Mouse (Mus musculus) embryo, embryonic 9.5 days (tissue): ENCODE measurements at regions not wholly inside any gene's neighbourhood (a gene's known extent, or its start where the extent isn't known, plus 50 kb on each side); places are given as distances from the start of the nearest gene placed in this dataset.

Experiments used
- DNase-seq: peaks from one replicate; pipeline ENCODE4 v3.0.0-alpha.2; 2017; ENCODE audit errors: extremely low spot score

DNA sequence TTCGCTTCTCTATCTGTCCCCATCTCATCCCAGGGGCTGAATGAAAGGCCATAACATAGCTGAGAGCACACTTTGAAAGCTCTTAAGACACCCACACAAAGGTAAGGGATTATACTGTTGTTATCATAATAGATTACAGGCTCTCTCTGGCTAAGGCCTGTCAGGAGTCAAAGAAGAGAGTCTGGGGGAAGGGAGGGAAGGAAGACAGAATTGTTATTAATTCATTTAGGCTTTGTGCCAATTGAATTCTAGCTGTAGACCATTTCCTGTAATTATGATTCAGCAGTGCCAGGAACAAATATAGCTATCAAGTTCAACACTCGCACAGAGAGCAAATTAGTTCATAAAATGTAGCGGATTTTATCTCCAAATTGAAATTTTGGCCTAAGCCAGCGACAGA lies 369.3 kb upstream of the Gm10306 start:
- DNase-seq = no peak

DNA sequence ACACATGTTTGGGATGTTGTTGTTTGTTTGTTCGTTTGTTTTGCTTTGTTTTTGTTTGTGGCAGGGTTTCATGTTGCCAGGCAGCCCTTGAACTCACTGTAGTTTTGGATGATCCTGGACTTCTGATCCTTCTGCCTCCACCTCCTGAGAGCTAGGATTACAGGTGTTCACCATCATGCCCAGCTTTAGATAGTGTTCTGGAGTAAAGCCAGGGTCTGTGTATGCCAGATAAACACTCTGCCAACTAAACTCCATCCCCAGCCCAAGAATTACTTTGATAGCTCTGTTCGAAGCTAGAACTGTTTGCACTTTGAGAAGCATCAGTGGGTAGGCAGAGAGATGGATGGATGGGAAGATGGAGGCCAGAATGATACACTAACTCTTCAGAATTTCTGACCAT lies 368.0 kb upstream of the Gm10306 start:
- DNase-seq = no peak

DNA sequence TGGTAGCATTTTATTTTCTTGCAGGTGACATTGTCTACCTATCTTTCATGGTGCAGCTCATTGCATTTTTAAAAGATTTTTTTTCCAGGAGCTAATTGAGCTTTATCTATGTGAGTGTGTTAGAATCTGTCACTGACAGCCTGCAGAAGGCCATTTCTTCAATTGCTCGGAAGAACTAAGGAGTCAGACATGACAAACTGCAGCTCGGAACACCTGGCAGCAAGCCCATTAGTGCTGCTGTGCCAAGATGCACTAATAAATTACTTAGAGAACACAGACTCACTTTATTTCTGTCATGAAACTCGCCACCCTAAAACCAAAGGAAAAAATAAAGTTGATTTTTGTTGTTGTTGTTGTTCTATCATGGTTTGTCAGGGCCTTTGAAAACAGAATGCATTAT lies 367.5 kb upstream of the Gm10306 start:
- no peak for DNase-seq

DNA sequence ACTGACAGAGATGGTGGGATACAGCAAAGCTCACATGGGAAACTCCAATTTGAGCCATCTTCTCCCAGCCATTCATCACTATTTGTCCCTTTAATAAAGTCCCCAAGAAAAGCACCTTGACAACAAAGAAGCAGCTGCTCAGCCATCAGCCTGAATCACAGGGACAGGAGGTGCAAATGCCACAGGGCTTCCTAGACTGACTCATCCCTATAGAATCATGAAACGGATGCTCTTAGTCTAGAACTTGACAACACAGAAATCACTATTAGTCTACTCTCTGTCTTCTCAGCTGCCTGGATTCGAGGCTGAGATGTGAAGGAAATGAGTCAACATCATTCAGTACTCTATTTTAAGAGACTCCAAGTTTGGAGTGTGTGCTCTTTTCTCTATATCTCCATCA lies 365.4 kb upstream of the Gm10306 start:
- no peak for DNase-seq

GRCm38 (mm10) chr4:94216265-94216664 lies 340.1 kb upstream of the Gm10306 start:
- no peak for DNase-seq

DNA sequence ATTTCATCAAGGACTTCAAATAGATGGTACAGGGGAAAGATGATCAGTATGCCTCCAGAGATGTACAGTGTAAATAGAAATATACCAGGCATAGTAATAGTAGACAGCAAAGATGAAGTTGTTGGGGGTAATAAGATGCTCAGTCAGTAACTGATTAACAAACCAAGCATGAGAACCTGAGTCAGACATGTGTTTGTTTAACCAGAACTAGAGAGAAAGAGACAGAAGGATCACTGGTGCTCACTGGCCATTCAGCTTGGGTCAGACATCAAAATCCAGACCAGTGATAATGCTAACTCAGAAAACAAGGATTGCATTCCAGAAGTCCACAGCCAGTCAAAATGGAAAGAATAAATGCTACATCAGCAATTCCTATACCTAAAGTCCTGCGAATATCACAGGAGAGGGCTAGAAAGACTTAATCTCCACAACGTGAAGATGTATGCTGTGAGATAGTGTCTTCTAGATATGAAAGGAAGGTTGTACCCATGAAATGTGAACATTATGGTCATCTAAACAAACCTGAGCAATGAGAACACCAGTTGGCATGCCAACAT lies 320.6 kb upstream of the Gm10306 start:
- no peak for DNase-seq

DNA sequence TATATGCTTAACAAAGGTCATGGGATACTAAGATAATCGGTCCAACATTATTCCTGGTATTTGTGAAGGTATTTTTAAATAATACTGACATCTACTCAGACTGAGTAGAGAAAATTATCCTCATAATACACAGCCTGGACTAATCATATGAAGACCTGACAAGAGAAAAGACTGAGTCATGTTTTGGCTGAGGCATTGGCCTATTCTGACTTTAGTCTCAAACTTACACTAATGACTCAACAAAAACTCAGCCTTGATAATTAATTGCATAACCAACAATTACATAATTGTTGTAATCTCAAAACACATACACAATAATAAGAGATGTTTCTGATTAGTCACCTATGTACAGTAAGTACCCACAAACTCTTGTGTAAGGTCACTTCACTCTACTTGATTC lies 300.3 kb upstream of the Gm10306 start:
- DNase-seq = no peak

DNA sequence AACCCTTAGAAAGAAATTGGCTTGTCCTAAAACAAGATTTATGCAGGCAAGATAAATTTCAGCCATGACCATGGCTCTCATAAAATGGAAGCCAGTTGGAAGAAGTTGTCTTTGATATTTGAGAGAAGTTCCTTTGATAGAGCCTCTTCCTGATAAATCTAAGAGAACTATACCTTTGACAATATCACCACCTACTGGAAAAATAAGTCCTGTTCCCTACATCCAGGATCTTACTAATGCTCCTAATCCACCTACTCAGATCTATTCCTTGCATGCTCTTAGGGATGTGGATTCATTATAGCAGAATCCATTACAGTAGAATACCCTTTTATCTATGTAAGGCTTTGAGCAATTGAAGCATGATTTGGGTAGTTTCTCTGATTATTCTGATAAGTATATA lies 295.2 kb upstream of the Gm10306 start:
- DNase-seq = no peak

DNA sequence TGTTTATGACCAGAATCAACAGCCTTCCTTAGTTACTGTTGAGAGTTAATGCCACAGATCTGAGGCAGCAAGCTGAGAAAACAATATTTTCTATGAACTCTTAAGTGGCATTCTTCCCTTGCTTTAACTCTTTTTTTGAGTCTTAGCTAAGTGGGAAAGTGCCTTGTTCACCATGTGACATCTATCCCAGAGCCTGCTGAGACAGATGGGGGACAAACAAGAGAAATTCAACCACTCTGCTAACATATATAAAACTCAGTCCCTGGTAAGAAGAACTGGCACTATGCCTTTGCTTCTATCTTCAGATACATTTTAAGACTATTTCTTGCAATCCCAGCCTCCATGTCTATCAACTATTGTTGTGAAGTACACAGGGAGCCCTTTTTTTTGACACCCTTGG lies 274.6 kb upstream of the Gm10306 start:
- DNase-seq = no peak

GRCm38 (mm10) chr4:94292150-94292549 lies 264.2 kb upstream of the Gm10306 start:
- DNase-seq = no peak

DNA sequence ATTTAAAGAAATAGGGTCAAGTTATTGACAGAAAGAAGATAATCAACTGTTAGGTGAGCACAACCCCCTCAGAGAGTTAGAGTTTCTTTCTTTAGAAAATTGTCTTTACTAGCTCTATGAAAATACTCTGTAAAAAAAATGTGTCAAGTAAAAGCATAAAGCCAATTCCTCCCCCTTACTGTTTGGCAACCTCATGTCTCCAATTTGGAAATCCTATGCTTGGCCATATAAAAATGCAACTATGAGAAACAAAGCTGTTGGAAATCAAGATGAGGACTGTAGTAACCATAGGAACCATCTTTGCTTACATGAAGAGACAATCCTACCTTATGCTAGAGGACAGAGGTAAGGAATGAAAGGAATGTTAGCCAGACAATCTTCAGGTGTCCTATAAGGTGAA lies 239.0 kb upstream of the Gm10306 start:
- no peak for DNase-seq

DNA sequence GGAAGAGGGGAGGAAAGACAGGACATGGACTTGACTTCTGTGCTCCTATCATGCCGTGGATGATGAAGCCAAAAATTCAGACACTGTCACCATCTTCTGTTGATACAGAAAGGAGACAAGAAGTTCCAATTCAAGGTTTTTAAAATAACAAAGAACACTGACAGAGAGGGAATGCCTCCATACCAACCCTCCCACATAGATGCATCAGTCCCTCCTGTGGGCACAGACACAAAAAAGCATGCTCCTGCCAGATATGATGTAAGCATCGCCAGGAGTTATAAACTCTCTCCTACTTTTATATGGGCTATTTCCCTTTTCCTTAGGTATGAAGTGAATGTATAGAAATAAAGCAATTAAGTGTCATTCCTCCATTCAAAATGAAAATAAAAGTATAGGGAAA lies 229.6 kb upstream of the Gm10306 start:
- no peak for DNase-seq

GRCm38 (mm10) chr4:94343331-94343730 lies 213.0 kb upstream of the Gm10306 start:
- DNase-seq = no peak

- DNase-seq = no peak
These were observed 207.1 kb upstream of the Gm10306 start for GRCm38 (mm10) chr4:94349273-94349672.

DNA sequence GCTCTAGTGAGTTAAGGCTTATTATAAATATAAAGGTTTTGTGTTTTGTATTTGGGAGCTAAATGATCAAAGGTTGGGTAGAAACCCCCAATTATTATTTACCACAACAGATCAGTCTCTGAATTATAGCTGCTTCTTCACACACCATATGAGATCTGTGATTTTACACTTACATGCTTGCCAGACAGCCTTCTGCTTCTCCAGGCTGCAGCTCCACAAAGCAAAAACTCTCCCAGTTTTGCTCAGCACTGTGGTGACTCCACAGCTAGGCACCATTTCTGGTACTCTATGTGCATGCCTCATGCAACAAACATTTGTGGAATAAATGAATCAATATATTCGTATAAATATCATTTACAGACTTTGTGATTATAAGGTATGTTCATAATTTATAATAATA lies 199.4 kb upstream of the Gm10306 start:
- no peak for DNase-seq

DNA sequence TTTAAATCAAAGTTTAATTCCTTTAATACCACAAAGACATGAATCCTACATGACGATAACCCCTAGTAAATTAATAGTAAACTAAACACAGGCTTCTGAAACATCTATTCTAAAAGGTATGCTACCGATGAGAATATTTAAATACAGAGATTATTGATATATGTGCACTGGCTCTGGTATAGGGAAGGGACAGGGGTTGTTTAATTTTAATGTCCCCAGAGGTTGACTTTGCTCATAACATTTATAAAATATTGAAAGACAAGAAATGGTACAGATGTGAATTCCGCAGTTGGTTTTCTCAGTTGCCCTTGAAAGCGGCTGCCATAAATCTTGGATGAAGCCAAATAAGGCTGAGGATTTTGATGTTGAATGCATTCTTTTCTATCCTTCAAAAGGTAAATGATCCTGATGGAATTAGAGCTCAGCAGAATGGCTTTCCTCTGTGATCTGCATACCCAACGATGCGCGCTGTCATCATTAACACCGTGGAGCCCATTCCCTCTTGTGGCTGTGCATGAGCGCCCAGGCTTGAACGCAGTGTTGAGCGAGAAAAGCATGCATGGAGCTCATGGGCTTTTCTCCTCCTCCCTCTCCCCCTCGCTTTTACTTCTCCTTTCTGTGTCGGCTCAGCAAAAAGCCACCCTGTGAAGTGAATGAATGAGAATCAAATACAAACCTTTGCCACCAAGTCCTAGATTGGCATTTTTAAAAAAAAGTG lies 195.4 kb upstream of the Gm10306 start:
- DNase-seq = no peak

DNA sequence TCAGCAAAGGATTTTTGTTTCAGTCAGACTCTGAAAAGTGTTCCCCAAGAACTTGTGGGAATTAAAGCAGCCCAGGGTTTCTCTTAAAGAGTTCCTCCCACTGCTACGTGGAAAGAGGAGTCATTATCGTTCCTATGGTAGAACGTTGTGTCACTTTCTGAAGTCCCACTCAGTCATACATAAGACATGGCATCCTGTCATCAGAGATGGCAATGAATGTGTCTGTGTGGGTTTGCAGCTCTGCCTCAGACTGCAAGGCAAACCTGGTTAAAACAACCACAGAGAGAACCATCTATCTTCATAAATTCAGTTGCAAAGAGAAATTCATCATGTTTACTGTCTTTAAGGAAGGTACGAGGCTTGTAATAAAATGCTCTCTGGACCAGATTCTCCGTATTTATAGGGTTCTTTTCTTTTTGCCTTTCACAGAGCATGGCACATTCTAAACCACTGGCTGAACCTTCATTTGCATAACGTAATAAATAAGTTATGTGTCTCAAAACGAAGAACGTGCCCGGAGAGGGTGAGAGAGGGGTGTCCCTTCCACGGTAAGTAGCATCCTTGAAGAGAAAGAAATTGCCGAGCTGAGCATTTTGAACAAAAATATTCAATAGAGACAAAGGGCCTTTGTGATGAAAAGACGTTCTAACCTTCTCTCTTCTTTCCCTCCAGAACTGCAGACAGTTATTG lies 194.7 kb upstream of the Gm10306 start:
- DNase-seq = no peak

DNA sequence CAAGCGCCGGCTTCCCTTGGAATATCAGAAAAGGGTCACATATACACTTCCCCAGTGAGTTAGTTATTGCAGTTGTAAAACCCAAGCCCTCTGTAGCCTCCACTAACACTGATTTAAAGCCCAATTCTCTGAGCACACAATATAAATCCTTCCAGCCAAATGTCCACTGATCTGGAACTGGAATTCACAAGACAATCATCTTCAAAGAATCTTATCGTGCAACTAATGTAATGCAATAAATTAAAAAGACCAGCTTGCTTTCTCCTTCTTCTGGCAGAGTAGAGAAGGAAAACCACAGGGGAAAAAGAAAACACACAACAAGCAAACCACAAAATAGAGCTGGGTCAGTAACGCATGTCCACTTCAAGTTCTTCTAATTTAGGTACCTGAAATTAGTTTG lies 191.0 kb upstream of the Gm10306 start:
- DNase-seq = no peak

DNA sequence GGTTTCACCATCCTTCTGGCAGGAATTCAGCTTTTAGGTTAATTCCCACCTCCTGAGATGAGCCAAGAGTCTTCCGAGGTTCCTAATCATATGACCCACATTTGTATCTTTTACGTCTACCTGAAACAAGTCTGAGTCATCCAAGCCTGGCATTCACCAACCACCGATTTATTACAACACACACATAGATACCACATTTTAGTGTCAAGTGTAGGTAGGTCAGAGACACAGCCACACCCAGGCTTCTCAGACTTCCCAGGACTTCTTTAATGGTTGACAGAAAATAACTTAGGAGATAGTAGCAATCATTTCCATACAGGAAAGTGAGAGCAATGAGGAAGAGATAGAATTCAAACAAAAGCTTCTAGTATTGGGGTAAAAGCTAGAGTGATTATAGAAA lies 189.2 kb upstream of the Gm10306 start:
- no peak for DNase-seq

- DNase-seq = no peak
These were observed 185.4 kb upstream of the Gm10306 start for GRCm38 (mm10) chr4:94370981-94371380.

GRCm38 (mm10) chr4:94376256-94376655 lies 180.1 kb upstream of the Gm10306 start:
- DNase-seq = no peak

GRCm38 (mm10) chr4:94385703-94386102 lies 170.6 kb upstream of the Gm10306 start:
- no peak for DNase-seq

DNA sequence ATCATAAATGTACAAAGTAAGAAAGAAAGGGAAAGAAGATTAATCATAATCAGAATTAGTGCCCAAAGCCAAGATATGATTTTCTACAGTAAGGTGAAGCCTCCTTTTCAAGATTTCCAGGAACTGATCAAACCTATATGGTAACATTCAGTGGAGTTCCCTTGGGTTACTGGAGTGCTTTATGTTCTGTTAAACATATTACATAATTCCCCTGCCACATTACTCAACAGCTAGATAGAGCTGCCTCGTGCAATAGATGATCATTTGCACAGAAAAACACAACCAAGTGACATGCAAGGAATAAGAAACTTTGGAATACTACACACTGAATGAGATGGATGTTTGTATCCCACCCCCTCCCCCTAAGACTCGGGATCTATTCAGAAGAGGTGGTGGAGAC lies 168.0 kb upstream of the Gm10306 start:
- no peak for DNase-seq
